Mouse (Mus musculus): ENCODE results near the gene Col4a6.

- TF ChIP-seq CTCF (IDR thresholded peaks at IDR 0.05; ENCODE audit: borderline replicate concordance, control insufficient read depth, extremely low read depth, insufficient read depth, low read length, poor library complexity) = no peak
- no peak for TF ChIP-seq POLR2A (IDR thresholded peaks at IDR 0.05; ENCODE audit: control insufficient read depth, extremely low read depth, insufficient read depth, low read length, poor library complexity)
Observed at GRCm38 (mm10) chrX:141156696-141157095, 317.2 kb downstream of the Col4a6 start.
